Mouse (Mus musculus) liver, adult 2 months (tissue): ENCODE data around the gene AI661453.

Experiments
- CTCF ChIP-seq: fragments of 200-500 bp; IDR thresholded peaks from 2 replicates; pipeline ENCODE4 v1.5.1; 2011; ENCODE audit warnings: low read depth, low read length, control low read depth
- POLR2A ChIP-seq: fragments of 200-500 bp; IDR thresholded peaks from 2 replicates; pipeline ENCODE4 v1.6.1; 2011; ENCODE audit warnings: low read length, control low read depth; ENCODE audit not compliant: insufficient read depth; ENCODE audit errors: extremely low read depth

- TF ChIP-seq CTCF: no peak
- no peak for TF ChIP-seq POLR2A
These were observed 5.1 kb downstream of the AI661453 start for GRCm38 (mm10) chr17:47441296-47442051.
